Mouse (Mus musculus) brain, embryonic 14.5 days (tissue): ENCODE measurements around the gene Hoxc8.

ENCODE experiments used
- CTCF ChIP-seq: fragments of 200-500 bp; IDR thresholded peaks from 2 replicates; pipeline ENCODE4 v1.5.1; 2012; ENCODE audit warnings: inconsistent platforms, mild to moderate bottlenecking, moderate library complexity, borderline replicate concordance; ENCODE audit not compliant: insufficient read depth, insufficient read length; ENCODE audit errors: extremely low read depth
- POLR2A ChIP-seq: fragments of 200-500 bp; IDR thresholded peaks from 2 replicates; pipeline ENCODE4 v1.6.1; 2012; ENCODE audit warnings: mild to moderate bottlenecking, inconsistent platforms, borderline replicate concordance; ENCODE audit not compliant: poor library complexity, insufficient read depth, insufficient read length, severe bottlenecking; ENCODE audit errors: extremely low read depth

GRCm38 (mm10) chr15:102945185-102946077 lies 45.0 kb upstream of the Hoxc8 start:
- TF ChIP-seq CTCF (no peak), POLR2A (no peak)
